Mouse (Mus musculus) small intestine, adult 2 months (tissue): ENCODE results near the gene BC051665.

Experiments
- CTCF ChIP-seq: fragments of 200-500 bp; IDR thresholded peaks from 2 replicates; pipeline ENCODE4 v1.5.1; 2012; ENCODE audit warnings: low read depth, mild to moderate bottlenecking, control low read depth, inconsistent platforms, low read length, moderate library complexity, mixed read lengths; ENCODE audit not compliant: insufficient replicate concordance, insufficient read length; ENCODE audit errors: extremely low read depth
- POLR2A ChIP-seq: fragments of 200-500 bp; IDR thresholded peaks from 2 replicates; pipeline ENCODE4 v1.6.1; 2012; ENCODE audit warnings: low read depth, mild to moderate bottlenecking, control low read depth, inconsistent platforms, low read length, moderate library complexity

GRCm38 (mm10) chr13:60742611-60743010 lies 43.6 kb downstream of the BC051665 start:
- TF ChIP-seq CTCF (no peak), POLR2A (no peak)
